Mouse (Mus musculus): ENCODE results near the gene Nkx6-2. TPM values are rescaled to one million over a fixed set of nuclear protein-coding genes. Genes with fewer than 3 reads are reported as not detected.
A peak's percentile ranks its signal among the peaks of the same experiment; 100 is the strongest.

The Nkx6-2 gene
- polyA plus RNA-seq, 1 experiment, result 0.08 TPM

DNA sequence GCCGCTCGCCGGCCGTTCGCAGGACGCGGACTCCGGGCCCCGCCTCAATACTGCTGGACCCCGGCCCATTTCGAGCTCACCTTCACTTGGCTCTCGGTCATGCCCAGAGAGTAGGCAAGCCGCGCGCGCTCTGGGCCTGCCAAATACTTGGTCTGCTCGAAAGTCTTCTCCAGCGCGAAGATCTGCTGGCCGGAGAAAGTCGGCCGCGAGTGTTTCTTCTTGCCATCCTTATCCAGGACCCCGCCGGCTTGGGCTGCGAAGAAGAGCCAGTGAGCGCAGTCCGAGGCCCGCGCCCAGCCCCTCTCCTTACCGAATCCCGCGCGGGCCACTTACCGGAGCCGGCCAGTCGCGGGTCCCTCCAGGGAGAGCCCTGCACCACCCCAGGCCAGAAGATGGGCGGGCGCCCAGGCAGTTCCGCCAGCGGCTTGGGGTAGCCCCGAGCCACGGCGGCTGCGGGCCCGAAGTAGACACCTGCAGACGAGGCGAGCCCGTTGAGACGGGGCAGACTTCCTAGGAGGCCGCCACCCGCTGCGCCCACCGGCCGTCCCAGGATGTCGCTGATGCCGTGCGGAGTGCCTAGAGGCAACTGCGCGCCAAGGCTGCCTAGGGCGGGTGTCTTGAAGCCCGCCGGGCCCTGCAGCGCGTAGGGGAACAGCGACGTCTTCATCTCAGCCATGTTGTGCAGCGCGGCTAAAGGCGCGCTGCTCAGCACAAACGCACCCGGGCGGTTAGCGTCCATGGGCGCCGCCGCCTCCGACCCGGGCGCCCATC lies 611 bp downstream of the Nkx6-2 start:
- H3K4me1 ChIP-seq (ENCODE audit: control insufficient read depth, insufficient read depth, insufficient read length, low read length), result peaks cover 13% of the 10 kb centered on the region
- H3K36me3 ChIP-seq (ENCODE audit: control insufficient read depth, insufficient read depth, low read length), result peaks cover 23% of the 10 kb centered on the region
- H3K27ac ChIP-seq (ENCODE audit: insufficient read depth, low read depth, low read length), result no peak overlapping the region
- 2% methylated on average over 82 of the region's 82 CpGs for WGBS
- peaks cover 61% of the 10 kb centered on the region for H3K27me3 ChIP-seq (ENCODE audit: control insufficient read depth, insufficient read depth, low read length)
- peak overlapping the region; percentile 50 for H3K4me3 ChIP-seq (ENCODE audit: low read depth, low read length)
- TF ChIP-seq POLR2A (IDR thresholded peaks at IDR 0.05; ENCODE audit: low read depth, low read length) (no peak), CTCF (IDR thresholded peaks at IDR 0.05; ENCODE audit: extremely low read depth, insufficient read length, insufficient replicate concordance, low read depth, low read length) (no peak)

DNA sequence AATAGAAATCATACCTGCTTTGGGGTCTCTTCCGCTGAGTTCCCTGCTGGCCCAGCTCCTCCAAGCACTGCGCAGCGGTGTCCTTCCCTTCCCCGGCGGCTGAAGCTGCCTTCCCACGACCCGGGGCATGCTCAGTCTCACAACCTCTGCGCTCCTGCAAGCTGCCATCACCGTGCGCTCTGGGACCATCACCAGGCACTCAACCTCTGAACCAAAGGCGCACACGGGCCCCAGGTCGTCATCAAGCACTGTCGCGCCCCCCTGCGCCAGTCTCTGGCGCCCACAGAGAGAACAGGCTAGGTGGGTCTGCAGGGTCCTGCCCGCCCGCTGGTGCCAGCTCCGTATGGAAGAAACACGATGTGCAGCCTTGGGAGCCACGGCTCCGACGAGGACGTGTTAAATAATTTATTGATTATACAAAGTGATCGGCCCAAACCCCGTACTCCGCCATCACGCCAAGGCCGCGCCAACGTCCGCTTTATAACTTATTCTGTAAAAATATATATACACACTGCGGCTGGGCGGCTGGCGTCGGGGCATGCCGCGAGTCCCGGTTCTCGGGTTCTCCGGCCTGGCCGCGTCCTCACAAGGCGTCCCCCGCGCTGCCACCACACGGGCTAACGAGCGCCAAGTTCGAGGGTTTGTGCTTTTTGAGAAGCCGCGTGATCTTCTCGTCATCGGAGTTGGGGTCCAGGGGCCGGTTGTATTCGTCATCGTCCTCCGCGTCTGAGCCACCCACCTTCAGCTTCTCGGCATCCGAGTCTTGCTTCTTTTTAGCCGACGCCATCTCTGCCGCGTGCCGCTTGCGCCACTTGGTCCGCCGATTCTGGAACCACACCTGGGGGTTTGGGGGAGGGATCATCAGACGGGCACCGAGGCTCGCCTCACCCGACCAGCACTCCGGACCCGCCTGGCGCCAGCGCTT lies 1.5 kb downstream of the Nkx6-2 start:
- peaks cover 25% of the 10 kb centered on the region for H3K36me3 ChIP-seq (ENCODE audit: control insufficient read depth, insufficient read depth, low read length)
- peaks cover 55% of the 10 kb centered on the region for H3K27me3 ChIP-seq (ENCODE audit: control insufficient read depth, insufficient read depth, low read length)
- H3K4me3 ChIP-seq (ENCODE audit: low read depth, low read length), result peak overlapping the region; percentile 50; the same call in 1 of the 2 replicates
- no peak overlapping the region for H3K27ac ChIP-seq (ENCODE audit: insufficient read depth, low read depth, low read length)
- TF ChIP-seq CTCF (IDR thresholded peaks at IDR 0.05; ENCODE audit: extremely low read depth, insufficient read length, insufficient replicate concordance, low read depth, low read length) (no peak), POLR2A (IDR thresholded peaks at IDR 0.05; ENCODE audit: low read depth, low read length) (no peak)
- H3K4me1 ChIP-seq (ENCODE audit: control insufficient read depth, insufficient read depth, insufficient read length, low read length), result peaks cover 13% of the 10 kb centered on the region
- WGBS, result 8% methylated on average over 78 of the region's 78 CpGs

DNA sequence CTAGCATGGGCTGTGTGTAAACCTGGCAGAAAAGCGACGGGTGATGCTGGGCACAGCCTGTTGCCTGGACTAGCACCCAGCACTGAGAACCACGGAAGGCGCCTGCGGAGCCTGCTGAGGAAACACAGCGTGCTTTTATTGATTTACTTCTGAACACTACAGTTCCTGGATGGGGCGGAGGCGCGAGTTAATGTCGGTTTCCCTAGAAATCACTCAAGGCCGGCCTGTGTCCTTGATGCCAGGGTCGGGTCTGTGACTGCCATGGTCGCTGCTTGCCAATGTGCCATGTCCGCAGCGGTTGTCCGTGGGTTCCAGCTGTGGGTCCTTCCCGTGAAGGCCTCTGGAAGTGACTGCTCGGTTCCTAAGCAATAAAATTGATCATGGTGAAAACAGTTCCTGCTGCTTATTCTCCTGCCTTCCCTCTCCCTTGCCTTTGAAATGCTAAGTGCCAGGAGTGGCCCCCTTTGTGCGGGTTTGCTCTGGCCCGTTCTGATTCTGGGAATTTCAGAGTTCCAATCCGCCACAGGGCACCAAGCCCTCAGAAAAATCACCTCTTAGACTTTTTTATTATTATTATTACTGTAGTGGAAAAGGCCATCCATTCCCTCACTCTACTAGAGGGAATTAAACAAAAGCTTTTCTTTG lies 3.2 kb downstream of the Nkx6-2 start:
- WGBS, result 85% methylated on average over 21 of the region's 21 CpGs
- TF ChIP-seq CTCF (IDR thresholded peaks at IDR 0.05; ENCODE audit: extremely low read depth, insufficient read length, insufficient replicate concordance, low read depth, low read length) (no peak), POLR2A (IDR thresholded peaks at IDR 0.05; ENCODE audit: low read depth, low read length) (no peak)
- peaks cover 39% of the 10 kb centered on the region for H3K27me3 ChIP-seq (ENCODE audit: control insufficient read depth, insufficient read depth, low read length)
- no peak overlapping the region for H3K27ac ChIP-seq (ENCODE audit: insufficient read depth, low read depth, low read length)
- H3K36me3 ChIP-seq (ENCODE audit: control insufficient read depth, insufficient read depth, low read length), result peaks cover 37% of the 10 kb centered on the region
- H3K4me1 ChIP-seq (ENCODE audit: control insufficient read depth, insufficient read depth, insufficient read length, low read length), result peaks cover 13% of the 10 kb centered on the region
- no peak overlapping the region for H3K4me3 ChIP-seq (ENCODE audit: low read depth, low read length)

DNA sequence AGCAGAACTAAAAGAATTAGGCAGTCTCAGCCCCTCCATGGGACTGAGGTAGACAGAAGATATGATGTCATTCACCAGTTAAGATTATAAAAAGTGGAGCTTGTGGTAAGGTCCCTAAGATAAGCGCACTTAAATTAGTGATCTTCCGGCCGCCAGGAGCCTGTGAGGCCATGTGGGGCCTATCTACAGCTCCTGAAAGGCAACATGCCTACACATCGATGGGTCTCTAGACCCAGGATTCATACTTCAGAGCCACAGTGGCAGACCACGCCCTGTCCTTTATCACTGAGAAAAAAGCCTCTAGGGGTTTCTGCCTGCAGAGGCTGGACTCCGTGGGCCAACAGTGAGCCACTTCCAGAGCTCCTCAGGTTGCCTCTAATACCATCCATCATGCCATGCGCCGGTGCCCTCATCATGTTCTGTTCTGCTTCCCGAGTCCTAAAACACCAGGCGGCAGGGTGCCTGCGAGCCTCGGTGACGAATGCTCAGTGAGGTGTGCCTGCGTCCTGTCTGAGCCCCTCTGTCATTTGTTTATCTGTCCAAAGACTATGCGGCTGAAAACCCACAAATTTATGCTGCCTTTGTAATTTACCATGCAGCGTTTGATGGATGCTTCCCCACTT lies 6.4 kb downstream of the Nkx6-2 start:
- WGBS, result 88% methylated on average over 16 of the region's 16 CpGs
- Histone ChIP-seq H3K4me3 (ENCODE audit: low read depth, low read length) (no peak overlapping the region), H3K4me1 (ENCODE audit: control insufficient read depth, insufficient read depth, insufficient read length, low read length) (peaks cover 3% of the 10 kb centered on the region; the same call in 1 of the 2 replicates), H3K27ac (ENCODE audit: insufficient read depth, low read depth, low read length) (no peak overlapping the region), H3K36me3 (ENCODE audit: control insufficient read depth, insufficient read depth, low read length) (peaks cover 37% of the 10 kb centered on the region), H3K27me3 (ENCODE audit: control insufficient read depth, insufficient read depth, low read length) (peaks cover 10% of the 10 kb centered on the region)
- TF ChIP-seq CTCF (IDR thresholded peaks at IDR 0.05; ENCODE audit: extremely low read depth, insufficient read length, insufficient replicate concordance, low read depth, low read length), result no peak
- no peak for TF ChIP-seq POLR2A (IDR thresholded peaks at IDR 0.05; ENCODE audit: low read depth, low read length)

DNA sequence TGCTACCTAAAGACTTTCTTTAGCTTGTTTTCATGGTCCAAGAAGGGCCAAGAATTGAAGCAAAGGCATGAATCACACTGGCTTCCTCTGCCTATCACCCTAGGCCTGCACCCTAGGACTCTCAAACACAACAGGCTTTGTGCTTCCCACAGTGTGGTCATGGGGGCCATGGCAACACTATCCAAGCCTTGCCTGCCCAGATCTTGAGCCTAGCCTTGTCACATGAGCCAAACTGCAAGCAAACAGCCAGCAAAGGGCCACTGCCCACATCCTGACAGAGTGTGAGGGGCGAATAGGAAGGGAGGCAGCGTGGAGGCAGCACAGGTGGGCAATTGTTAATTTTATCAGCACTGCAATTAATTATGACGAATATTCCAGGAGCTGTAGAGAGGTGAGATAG lies 9.9 kb downstream of the Nkx6-2 start:
- WGBS, result 60% methylated on average over 3 of the region's 3 CpGs
- peaks cover 23% of the 10 kb centered on the region for H3K36me3 ChIP-seq (ENCODE audit: control insufficient read depth, insufficient read depth, low read length)

DNA sequence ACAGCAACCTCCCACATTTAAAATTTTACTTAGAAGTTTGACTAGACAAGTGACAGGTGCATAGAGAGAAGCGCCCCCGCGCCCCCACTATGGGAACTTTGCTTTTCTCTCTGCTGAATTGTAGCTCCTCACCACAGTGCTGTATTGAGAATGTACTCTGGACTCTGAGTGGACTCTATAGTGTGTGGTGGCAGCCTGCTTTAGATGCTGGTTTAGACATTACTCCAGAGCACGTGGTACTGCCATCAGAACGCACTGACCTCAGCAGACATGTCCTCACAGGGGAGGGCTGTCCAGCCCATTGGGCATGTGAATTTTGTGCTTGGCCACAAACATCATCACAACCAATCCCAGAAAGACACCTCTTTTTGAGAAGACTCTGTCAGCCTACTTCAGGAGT lies 11.8 kb downstream of the Nkx6-2 start:
- H3K27ac ChIP-seq (ENCODE audit: insufficient read depth, low read depth, low read length), result no peak overlapping the region
- TF ChIP-seq CTCF (IDR thresholded peaks at IDR 0.05; ENCODE audit: extremely low read depth, insufficient read length, insufficient replicate concordance, low read depth, low read length), result no peak
- TF ChIP-seq POLR2A (IDR thresholded peaks at IDR 0.05; ENCODE audit: low read depth, low read length), result no peak
- H3K36me3 ChIP-seq (ENCODE audit: control insufficient read depth, insufficient read depth, low read length), result peaks cover 27% of the 10 kb centered on the region
- no peak overlapping the region for H3K4me3 ChIP-seq (ENCODE audit: low read depth, low read length)
- H3K27me3 ChIP-seq (ENCODE audit: control insufficient read depth, insufficient read depth, low read length), result no peaks in the 10 kb centered on the region
- 95% methylated on average over 5 of the region's 5 CpGs for WGBS
- no peaks in the 10 kb centered on the region for H3K4me1 ChIP-seq (ENCODE audit: control insufficient read depth, insufficient read depth, insufficient read length, low read length)

More for the DNA sequence above, 9.9 kb downstream of the Nkx6-2 start:
- no peak overlapping the region for H3K4me3 ChIP-seq (ENCODE audit: low read depth, low read length)
- no peak overlapping the region for H3K27ac ChIP-seq (ENCODE audit: insufficient read depth, low read depth, low read length)
- TF ChIP-seq POLR2A (IDR thresholded peaks at IDR 0.05; ENCODE audit: low read depth, low read length), result no peak
- no peak for TF ChIP-seq CTCF (IDR thresholded peaks at IDR 0.05; ENCODE audit: extremely low read depth, insufficient read length, insufficient replicate concordance, low read depth, low read length)
- H3K27me3 ChIP-seq (ENCODE audit: control insufficient read depth, insufficient read depth, low read length), result no peaks in the 10 kb centered on the region
- H3K4me1 ChIP-seq (ENCODE audit: control insufficient read depth, insufficient read depth, insufficient read length, low read length), result no peaks in the 10 kb centered on the region

Measured in small intestine, adult 2 months (tissue).